Mouse (Mus musculus) CH12.LX (cell line): Measurements from ENCODE around the gene Actr3. TPM values are rescaled to one million over a fixed set of nuclear protein-coding genes. Genes with fewer than 3 reads are reported as not detected.

Source experiments
- DNase-seq: peaks from one replicate; pipeline ENCODE4 v3.0.0-alpha.2; 2013; ENCODE audit errors: extremely low read depth
- H3K27ac ChIP-seq: 2 replicates; pipeline ENCODE4 v1.5.1; 2012; ENCODE audit warnings: low read depth, mild to moderate bottlenecking, control low read depth, moderate library complexity; ENCODE audit not compliant: insufficient read depth
- H3K27me3 ChIP-seq: replicated peaks from 2 replicates; pipeline ENCODE3; 2012; ENCODE audit warnings: inconsistent platforms
- H3K36me3 ChIP-seq, 2 experiments: replicated peaks in 1 of 2; 2 replicates each; pipeline versions ENCODE3 to v1.6.1; 2012; ENCODE audit warnings: inconsistent platforms in 1 of 2, low read length in 1 of 2, mild to moderate bottlenecking in 1 of 2, mixed read lengths in 1 of 2, moderate library complexity in 1 of 2; ENCODE audit not compliant: control insufficient read depth in 1 of 2, insufficient read depth in 1 of 2
- H3K4me1 ChIP-seq, 2 experiments: 2 replicates each; pipeline ENCODE4 v1.6.1; 2012; ENCODE audit warnings: inconsistent platforms in 1 of 2, moderate library complexity in 1 of 2; ENCODE audit not compliant: insufficient read depth in 2 of 2, control insufficient read depth in 1 of 2
- H3K4me2 ChIP-seq: 2 replicates; pipeline ENCODE4 v1.6.1; 2012; ENCODE audit warnings: low read depth, mild to moderate bottlenecking, control low read depth; ENCODE audit not compliant: poor library complexity, insufficient read depth, severe bottlenecking
- H3K4me3 ChIP-seq, 3 experiments: fragments of 150-350 bp in 1 of 3; sonication (generic) in 1 of 3; replicated peaks in 1 of 3; 2 replicates each; pipeline versions ENCODE3 to v1.5.1; 2011 to 2012; ENCODE audit warnings: low read depth in 2 of 3, low read length in 2 of 3, mild to moderate bottlenecking in 2 of 3, moderate library complexity in 2 of 3, control low read depth in 1 of 3, improper control_type of control experiment in 1 of 3, inconsistent platforms in 1 of 3, mixed read lengths in 1 of 3; ENCODE audit not compliant: poor library complexity in 1 of 3
- H3K79me2 ChIP-seq: replicated peaks from 2 replicates; pipeline ENCODE4 v1.6.1; 2012; ENCODE audit warnings: mild to moderate bottlenecking, moderate library complexity; ENCODE audit not compliant: control insufficient read depth, poor library complexity, insufficient read depth, severe bottlenecking; ENCODE audit errors: extremely low read depth
- H3K9ac ChIP-seq: 2 replicates; pipeline ENCODE4 v1.6.1; 2012; ENCODE audit warnings: low read depth, mild to moderate bottlenecking, control low read depth, moderate library complexity; ENCODE audit not compliant: insufficient read depth
- H3K9me3 ChIP-seq: replicated peaks from 2 replicates; pipeline ENCODE3; 2012; ENCODE audit warnings: low read length, inconsistent platforms, mixed read lengths
- BHLHE40 ChIP-seq: IDR thresholded peaks from 2 replicates; pipeline ENCODE4 v1.6.1; 2011; ENCODE audit warnings: mild to moderate bottlenecking, low read depth, low read length, improper control_type of control experiment
- CTCF ChIP-seq, 2 experiments: IDR thresholded peaks in 1 of 2; conservative IDR thresholded peaks in 1 of 2; 2 replicates each; pipeline ENCODE4 v1.5.1; 2011 to 2012; ENCODE audit warnings: low read depth in 2 of 2, low read length in 2 of 2, improper control_type of control experiment in 1 of 2, inconsistent platforms in 1 of 2, mild to moderate bottlenecking in 1 of 2, moderate library complexity in 1 of 2
- ETS1 ChIP-seq: conservative IDR thresholded peaks from 2 replicates; pipeline ENCODE4 v1.6.1; 2012; ENCODE audit warnings: low read depth, mild to moderate bottlenecking, inconsistent platforms, low read length, improper control_type of control experiment, moderate library complexity
- GABPA ChIP-seq: IDR thresholded peaks from 2 replicates; pipeline ENCODE4 v1.6.1; 2012; ENCODE audit warnings: low read depth, low read length, improper control_type of control experiment, inconsistent platforms; ENCODE audit not compliant: insufficient replicate concordance
- HCFC1 ChIP-seq: IDR thresholded peaks from 2 replicates; pipeline ENCODE4 v1.6.1; 2012; ENCODE audit warnings: low read depth, mild to moderate bottlenecking, inconsistent platforms, low read length, improper control_type of control experiment
- IRF4 ChIP-seq: IDR thresholded peaks from 2 replicates; pipeline ENCODE4 v1.6.1; 2014; ENCODE audit warnings: low read depth, mild to moderate bottlenecking, inconsistent platforms, low read length, improper control_type of control experiment
- KAT2A ChIP-seq: IDR thresholded peaks from 2 replicates; pipeline ENCODE4 v1.6.1; 2012; ENCODE audit warnings: low read length, improper control_type of control experiment, inconsistent platforms; ENCODE audit not compliant: insufficient replicate concordance
- MAFK ChIP-seq: IDR thresholded peaks from 2 replicates; pipeline ENCODE4 v1.6.1; 2011; ENCODE audit warnings: low read length, improper control_type of control experiment; ENCODE audit not compliant: insufficient replicate concordance
- MAZ ChIP-seq: IDR thresholded peaks from 2 replicates; pipeline ENCODE4 v1.6.1; 2012; ENCODE audit warnings: low read depth, mild to moderate bottlenecking, inconsistent platforms, low read length, improper control_type of control experiment, moderate library complexity
- MXI1 ChIP-seq: IDR thresholded peaks from 2 replicates; pipeline ENCODE4 v1.6.1; 2011; ENCODE audit warnings: mild to moderate bottlenecking, low read depth, low read length, improper control_type of control experiment
- MYC ChIP-seq: IDR thresholded peaks from 2 replicates; pipeline ENCODE4 v1.6.1; 2011; ENCODE audit warnings: low read depth, mild to moderate bottlenecking, improper control_type of control experiment, low read length
- NRF1 ChIP-seq: IDR thresholded peaks from 2 replicates; pipeline ENCODE4 v1.6.1; 2014; ENCODE audit warnings: low read depth, mild to moderate bottlenecking, inconsistent platforms, low read length, improper control_type of control experiment, moderate library complexity
- PAX5 ChIP-seq: IDR thresholded peaks from 2 replicates; pipeline ENCODE4 v1.6.1; 2012; ENCODE audit warnings: low read length, inconsistent platforms, mixed read lengths
- POLR2AphosphoS2 ChIP-seq: IDR thresholded peaks from 2 replicates; pipeline ENCODE4 v1.6.1; 2011; ENCODE audit warnings: low read depth, low read length, improper control_type of control experiment
- RAD21 ChIP-seq: IDR thresholded peaks from 2 replicates; pipeline ENCODE4 v1.6.1; 2011; ENCODE audit warnings: low read depth, mild to moderate bottlenecking, low read length, improper control_type of control experiment, moderate library complexity
- RCOR1 ChIP-seq: conservative IDR thresholded peaks from 2 replicates; pipeline ENCODE4 v1.6.1; 2012; ENCODE audit warnings: low read depth, mild to moderate bottlenecking, inconsistent platforms, low read length, improper control_type of control experiment
- SMC3 ChIP-seq: IDR thresholded peaks from 2 replicates; pipeline ENCODE4 v1.6.1; 2011; ENCODE audit warnings: low read depth, low read length, improper control_type of control experiment
- TBP ChIP-seq: conservative IDR thresholded peaks from 2 replicates; pipeline ENCODE4 v1.6.1; 2011; ENCODE audit warnings: low read depth, low read length, improper control_type of control experiment
- UBTF ChIP-seq: IDR thresholded peaks from 2 replicates; pipeline ENCODE4 v1.6.1; 2012; ENCODE audit warnings: low read depth, mild to moderate bottlenecking, inconsistent platforms, low read length, improper control_type of control experiment, moderate library complexity
- USF1 ChIP-seq: IDR thresholded peaks from 2 replicates; pipeline ENCODE4 v1.6.1; 2014; ENCODE audit warnings: low read depth, mild to moderate bottlenecking, inconsistent platforms, low read length, improper control_type of control experiment
- USF2 ChIP-seq: conservative IDR thresholded peaks from 2 replicates; pipeline ENCODE4 v1.6.1; 2011; ENCODE audit warnings: low read depth, low read length, improper control_type of control experiment
- ZC3H11A ChIP-seq: IDR thresholded peaks from 2 replicates; pipeline ENCODE4 v1.6.1; 2012; ENCODE audit warnings: low read depth, mild to moderate bottlenecking, inconsistent platforms, low read length, improper control_type of control experiment
- ZMIZ1 ChIP-seq: IDR thresholded peaks from 2 replicates; pipeline ENCODE4 v1.6.1; 2012; ENCODE audit warnings: low read depth, mild to moderate bottlenecking, inconsistent platforms, low read length, improper control_type of control experiment
- dilution Hi-C: fragments of 300-500 bp; cut with MboI; formaldehyde crosslinking; loops from 2 replicates; pipeline ENCODE4 v1.14.3; 2020; ENCODE audit warnings: low sequenced_read_pairs; ENCODE audit not compliant: extremely low pct_unique_long_range_greater_than_20kb, extremely low pct_ligation_motif_present
- in situ Hi-C: fragments of 300-500 bp; cut with MboI; formaldehyde crosslinking; loops from 3 replicates; pipeline ENCODE4 v1.14.3; 2019; ENCODE audit warnings: low sequenced_read_pairs, low pct_ligation_motif_present, low pct_unique_long_range_greater_than_20kb, mixed read lengths
- polyA plus RNA-seq: library from polyadenylated mRNA; unstranded; fragments of >175 nt; gene quantifications from 2 replicates; pipeline ENCODE4 v1.2.1, GENCODE M21; 2012; ENCODE audit warnings: low read depth; ENCODE audit not compliant: insufficient read length
- total RNA-seq, 2 experiments: library from RNA; depleted of rRNA; stranded (reverse); fragments of 300-350 nt in 1 of 2; fragments of >200 nt in 1 of 2; gene quantifications; 2 replicates each; pipeline ENCODE4 v1.2.3; 2012 to 2014

Gene Actr3
- total and polyA plus RNA-seq, 3 experiments: 176 to 513 (median 374) TPM

- Histone ChIP-seq H3K4me1 (no peaks in the 10 kb centered on the region), H3K27ac (no peak overlapping the region), H3K36me3 (no peaks in the 10 kb centered on the region), H3K9me3 (no peaks in the 10 kb centered on the region), H3K4me3 (no peak overlapping the region), H3K4me2 (no peak overlapping the region), H3K27me3 (peaks cover 20% of the 10 kb centered on the region)
- dilution Hi-C loops (no loop called here), in situ Hi-C loops (no loop called here)
- DNase-seq: no peak
- TF ChIP-seq ZMIZ1: no peak
- no peak for TF ChIP-seq POLR2AphosphoS2
- TF ChIP-seq ZC3H11A: no peak
- no peak for TF ChIP-seq MYC
- no peak for TF ChIP-seq PAX5
- no peak for TF ChIP-seq ETS1
- no peak for TF ChIP-seq USF2
- no peak for TF ChIP-seq RCOR1
- TF ChIP-seq KAT2A: no peak
- no peak for TF ChIP-seq BHLHE40
- no peak for TF ChIP-seq RAD21
- no peak for TF ChIP-seq USF1
- no peak for TF ChIP-seq SMC3
- no peak for TF ChIP-seq UBTF
- no peak for TF ChIP-seq MAFK
- TF ChIP-seq, all 38 proteins: peak for 0
- H3K79me2 ChIP-seq: no peaks in the 10 kb centered on the region
- H3K9ac ChIP-seq: no peak overlapping the region
Observed at GRCm38 (mm10) chr1:125351416-125352037, 84.0 kb downstream of the Actr3 start.

- Histone ChIP-seq H3K9ac (no peak overlapping the region), H3K9me3 (no peaks in the 10 kb centered on the region), H3K27me3 (peaks cover 20% of the 10 kb centered on the region), H3K27ac (no peak overlapping the region), H3K4me2 (no peak overlapping the region), H3K36me3 (no peaks in the 10 kb centered on the region), H3K79me2 (no peaks in the 10 kb centered on the region), H3K4me1 (no peaks in the 10 kb centered on the region), H3K4me3 (no peak overlapping the region)
- no peak for TF ChIP-seq UBTF
- TF ChIP-seq KAT2A: no peak
- no peak for TF ChIP-seq HCFC1
- no peak for TF ChIP-seq GABPA
- no peak for TF ChIP-seq TBP
- no peak for TF ChIP-seq NRF1
- TF ChIP-seq MAZ: no peak
- no peak for TF ChIP-seq MYC
- no peak for TF ChIP-seq CTCF (conservative IDR thresholded peaks at IDR 0.05 in 1 of 2, IDR thresholded peaks at IDR 0.05 in 1 of 2; ENCODE audit: low read depth in 2 of 2, low read length in 2 of 2)
- TF ChIP-seq MXI1: no peak
- no peak for TF ChIP-seq USF1
- no peak for TF ChIP-seq ZC3H11A
- no peak for TF ChIP-seq USF2
- TF ChIP-seq ZMIZ1: no peak
- TF ChIP-seq IRF4: no peak
- DNase-seq: no peak
- dilution Hi-C loops: no loop called here
- in situ Hi-C loops: no loop called here
Observed at GRCm38 (mm10) chr1:125350843-125351242, 84.7 kb downstream of the Actr3 start.
